Comparison of ENCODE assay signal across 7 mouse cellular contexts in genomic region chr13:109239296-109239695, GRCm38 (mm10).
DNase-seq lines count a peak whose midpoint lies in the region; ATAC-seq and TF ChIP-seq lines count a peak whose summit lies in the region.

No protein-coding gene starts in this region.

- ATAC-seq in neural tube, embryonic 11.5 days (ENCODE audit: insufficient read depth, low FRiP score, low TSS enrichment), result peak; percentile 9; the same call in 1 of the 2 replicates
- 0 out of 2 replicates have a peak, but pooled peaks have one; percentile 29 for ATAC-seq in hindbrain, embryonic 16.5 days
- peak; percentile 67 for ATAC-seq in liver, postnatal 0 days

- no peak overlapping the region for H3K4me2 ChIP-seq in neural tube, embryonic 11.5 days (ENCODE audit: low read depth)
- no peak overlapping the region; the same call in 1 of the 2 replicates for H3K4me2 ChIP-seq in hindbrain, embryonic 16.5 days (ENCODE audit: low read length)
- H3K4me2 ChIP-seq in liver, postnatal 0 days (ENCODE audit: low read depth, low read length), result peak overlapping the region; percentile 44

- H3K9me3 ChIP-seq in neural tube, embryonic 11.5 days (ENCODE audit: control insufficient read depth, low read length), result no peaks in the 10 kb centered on the region
- H3K9me3 ChIP-seq in hindbrain, embryonic 16.5 days (ENCODE audit: control insufficient read depth, low read length), result no peaks in the 10 kb centered on the region
- H3K9me3 ChIP-seq in liver, postnatal 0 days (ENCODE audit: low read length), result no peaks in the 10 kb centered on the region

- no peaks in the 10 kb centered on the region for H3K4me1 ChIP-seq in neural tube, embryonic 11.5 days (ENCODE audit: control insufficient read depth, insufficient read depth, low read length)
- peaks cover 8% of the 10 kb centered on the region for H3K4me1 ChIP-seq in hindbrain, embryonic 16.5 days (ENCODE audit: control insufficient read depth, insufficient read depth, low read depth, low read length)
- peaks cover 5% of the 10 kb centered on the region for H3K4me1 ChIP-seq in liver, postnatal 0 days (ENCODE audit: insufficient read depth)

- no peak overlapping the region for H3K27ac ChIP-seq in neural tube, embryonic 11.5 days (ENCODE audit: low read depth, low read length)
- H3K27ac ChIP-seq in hindbrain, embryonic 16.5 days (ENCODE audit: low read depth, low read length), result no peak overlapping the region
- H3K27ac ChIP-seq in liver, postnatal 0 days (ENCODE audit: low read depth), result no peak overlapping the region

- H3K4me3 ChIP-seq in neural tube, embryonic 11.5 days (ENCODE audit: low read depth, low read length), result no peak overlapping the region
- H3K4me3 ChIP-seq in hindbrain, embryonic 16.5 days (ENCODE audit: low read length), result no peak overlapping the region
- H3K4me3 ChIP-seq in liver, postnatal 0 days (ENCODE audit: low read depth, low read length), result no peak overlapping the region

- intact Hi-C loops in left cerebral cortex, postnatal 36 days (cut with DNase I), result no loop called here

- no peaks in the 10 kb centered on the region for H3K36me3 ChIP-seq in neural tube, embryonic 11.5 days (ENCODE audit: control insufficient read depth, insufficient read depth, low read length)
- no peaks in the 10 kb centered on the region for H3K36me3 ChIP-seq in hindbrain, embryonic 16.5 days (ENCODE audit: control insufficient read depth, insufficient read depth, low read length)
- no peaks in the 10 kb centered on the region for H3K36me3 ChIP-seq in liver, postnatal 0 days (replicated peaks; ENCODE audit: insufficient read depth, low read length)

- TF ChIP-seq EP300 in liver, postnatal 0 days (IDR thresholded peaks at IDR 0.05; ENCODE audit: low read depth), result peak; percentile 37; the same call in 1 of the 2 replicates

- 77% methylated on average over 11 of the region's 11 CpGs for WGBS in neural tube, embryonic 11.5 days
- 57% methylated on average over 11 of the region's 11 CpGs for WGBS in hindbrain, embryonic 16.5 days
- 28% methylated on average over 11 of the region's 11 CpGs for WGBS in liver, postnatal 0 days (ENCODE audit: insufficient replicate concordance)

- DNase-seq in neural tube, embryonic 11.5 days (ENCODE audit: low spot score), result no peak
- no peak for DNase-seq in neural tube, embryonic 10.5 days (ENCODE audit: extremely low spot score, low spot score)
- peak; percentile 45 for DNase-seq in embryo, embryonic 11 days
- DNase-seq in liver, postnatal 0 days, result peak; percentile 40
- peak; percentile 93 for DNase-seq in retina, postnatal 1 day
- no peak for DNase-seq in left cerebral cortex, postnatal 36 days (ENCODE audit: low spot score in 2 of 2)

- no peak overlapping the region for H3K9ac ChIP-seq in neural tube, embryonic 11.5 days (ENCODE audit: low read length)
- H3K9ac ChIP-seq in hindbrain, embryonic 16.5 days (ENCODE audit: low read depth, low read length), result no peak overlapping the region
- H3K9ac ChIP-seq in liver, postnatal 0 days (replicated peaks), result no peak overlapping the region

- H3K27me3 ChIP-seq in neural tube, embryonic 11.5 days (ENCODE audit: control insufficient read depth, insufficient read depth, low read length), result no peaks in the 10 kb centered on the region
- H3K27me3 ChIP-seq in hindbrain, embryonic 16.5 days (replicated peaks; ENCODE audit: control insufficient read depth, insufficient read depth, low read length), result no peaks in the 10 kb centered on the region
- H3K27me3 ChIP-seq in liver, postnatal 0 days (ENCODE audit: insufficient read depth, low read length), result no peaks in the 10 kb centered on the region

- TF ChIP-seq CTCF in liver, postnatal 0 days (IDR thresholded peaks at IDR 0.05; ENCODE audit: low read depth), result no peak

Comparison
In these comparisons a context has a peak if more than half of its experiments do, and no peak if none do; other contexts are left out.
1. ATAC-seq: peak in every context shown above with its lines; median percentile 67 in liver, postnatal 0 days; 29 in hindbrain, embryonic 16.5 days; 9 in neural tube, embryonic 11.5 days.
2. DNase-seq: peak in embryo, embryonic 11 days (single experiment), liver, postnatal 0 days (single experiment) and retina, postnatal 1 day (single experiment); none in neural tube, embryonic 11.5 days (single experiment), neural tube, embryonic 10.5 days (single experiment) and left cerebral cortex, postnatal 36 days (0 of 2).